Mouse (Mus musculus) G1E (cell line): Measurements from ENCODE around the gene Gm37419. TPM values are rescaled to one million over a fixed set of nuclear protein-coding genes. Genes with fewer than 3 reads are reported as not detected.

Source experiments
- ATAC-seq: 2 replicates; pipeline ENCODE4 v1.8.0; 2016; ENCODE audit warnings: mild to moderate bottlenecking; ENCODE audit not compliant: insufficient number of reproducible peaks, poor library complexity, low FRiP score, severe bottlenecking; ENCODE audit errors: extremely low read depth
- DNase-seq: peaks from one replicate; pipeline ENCODE4 v3.0.0; 2012; ENCODE audit warnings: low spot score
- H3K27me3 ChIP-seq: 2 replicates; pipeline ENCODE4 v1.6.1; 2012; ENCODE audit warnings: mild to moderate bottlenecking, low read length, inconsistent platforms; ENCODE audit not compliant: insufficient read depth
- H3K36me3 ChIP-seq: replicated peaks from 2 replicates; pipeline ENCODE3; 2012; ENCODE audit warnings: mild to moderate bottlenecking, inconsistent platforms
- H3K4me1 ChIP-seq: 2 replicates; pipeline ENCODE4 v1.6.1; 2012; ENCODE audit warnings: low read depth, low read length, inconsistent platforms, mixed read lengths; ENCODE audit not compliant: insufficient read depth
- H3K4me3 ChIP-seq: 2 replicates; pipeline ENCODE4 v1.5.1; 2012; ENCODE audit warnings: low read depth, mild to moderate bottlenecking, inconsistent platforms, low read length, moderate library complexity, mixed read lengths
- H3K9me3 ChIP-seq: replicated peaks from 2 replicates; pipeline ENCODE4 v1.6.1; 2012; ENCODE audit warnings: inconsistent platforms
- CTCF ChIP-seq: IDR thresholded peaks from 2 replicates; pipeline ENCODE4 v1.5.1; 2012; ENCODE audit warnings: low read depth, low read length, inconsistent platforms, mixed read lengths
- GATA1 ChIP-seq: IDR thresholded peaks from 2 replicates; pipeline ENCODE4 v1.6.1; 2012; ENCODE audit warnings: borderline replicate concordance, low read length, inconsistent platforms, mixed read lengths
- GATA2 ChIP-seq: IDR thresholded peaks from 2 replicates; pipeline ENCODE4 v1.6.1; 2012; ENCODE audit warnings: low read depth, low read length, inconsistent platforms, borderline replicate concordance
- POLR2AphosphoS5 ChIP-seq: IDR thresholded peaks from 2 replicates; pipeline ENCODE4 v1.6.1; 2012; ENCODE audit warnings: low read depth, low read length, inconsistent platforms; ENCODE audit not compliant: insufficient replicate concordance
- TAL1 ChIP-seq: conservative IDR thresholded peaks from 2 replicates; pipeline ENCODE4 v1.6.1; 2012; ENCODE audit warnings: low read depth, low read length, inconsistent platforms, mixed read lengths
- polyA plus RNA-seq: library from polyadenylated mRNA; stranded (reverse); fragments of >175 nt; gene quantifications from 2 replicates; pipeline ENCODE4 v1.2.3, GENCODE M21; 2012
- total RNA-seq, 2 experiments: library from RNA; stranded (forward) in 1 of 2; stranded (reverse) in 1 of 2; fragments of 200-1000 nt in 1 of 2; fragments of >200 nt in 1 of 2; fragmentation: Nextera tagmentation in 1 of 2; gene quantifications; 2 replicates each; pipeline ENCODE4 v1.2.3; 2014 to 2017

Gm37419 gene
- total RNA-seq (2014; fragmentation: Nextera tagmentation) (not detected in 2 replicates), total RNA-seq (2017) (not detected in 2 replicates), polyA plus RNA-seq (not detected in 2 replicates)

DNA sequence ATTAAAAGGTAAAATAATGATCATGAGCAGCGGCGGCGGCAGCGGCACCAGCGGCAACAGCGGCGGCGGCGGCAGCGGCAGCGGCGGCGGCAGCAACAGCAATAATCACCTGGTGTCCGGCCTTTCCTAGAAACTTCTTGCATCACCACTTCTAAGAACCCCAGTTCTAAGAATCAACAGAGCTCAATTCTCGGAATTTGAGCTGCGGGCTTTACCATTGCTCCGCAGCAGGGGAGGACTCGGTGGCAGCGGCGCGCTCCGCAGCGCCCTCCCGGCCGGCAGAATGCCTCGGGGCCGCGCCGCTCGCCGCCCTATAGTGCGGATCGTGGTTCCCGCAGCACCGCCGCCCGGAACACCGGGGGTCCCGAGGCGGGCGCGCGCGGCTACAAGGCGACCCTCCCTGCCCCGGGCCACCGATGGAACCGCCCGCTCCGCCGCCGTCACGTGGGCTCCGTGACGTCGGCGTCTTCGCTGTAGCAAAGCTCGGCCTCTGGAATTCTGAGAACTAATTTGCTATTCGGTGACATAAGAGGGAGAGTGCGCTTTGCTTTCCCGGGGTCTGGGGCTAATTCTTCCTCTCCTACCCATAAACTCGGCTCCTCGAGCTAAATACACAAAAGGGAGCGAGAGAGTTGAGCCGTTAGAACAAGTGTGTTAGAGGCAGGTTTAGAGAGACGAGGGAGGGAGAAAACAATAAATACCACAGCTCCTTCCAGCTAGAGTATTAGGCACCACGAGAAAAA, at the start of gene Gm37419, which contains the start of gene Bcl6:
Gene Gm37419 (plus strand): TSS at position 17 of the 743 bp plus-strand sequence.
Gene Bcl6 (minus strand): TSS at position 387 of the 743 bp plus-strand sequence.
- Histone ChIP-seq H3K27me3 (no peaks in the 10 kb centered on the region), H3K4me3 (no peak within 1 kb of the TSS; the same call in 1 of the 2 replicates)
- no peak for TF ChIP-seq POLR2AphosphoS5
- TF ChIP-seq GATA2: no peak
- no peak for TF ChIP-seq CTCF
- no peak for TF ChIP-seq TAL1
- no peak for TF ChIP-seq GATA1

DNA sequence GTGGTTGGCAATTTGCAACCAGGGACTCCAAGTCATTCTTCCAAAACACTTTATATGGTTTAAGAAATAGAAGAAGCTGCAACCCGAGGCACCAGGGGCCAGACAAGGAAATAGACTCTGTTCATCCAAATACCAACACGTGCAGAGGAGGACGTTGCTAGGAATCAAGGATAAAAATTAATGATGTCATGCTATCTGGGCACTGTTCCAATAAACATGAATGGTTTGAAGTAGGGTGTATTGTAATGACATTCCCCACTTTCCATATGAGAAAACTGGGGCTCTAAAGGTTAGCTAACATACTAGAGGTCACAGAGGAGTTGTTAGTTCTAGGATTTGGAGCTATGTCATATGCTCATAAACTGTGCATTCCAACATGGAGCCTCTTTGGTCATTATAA, 43.5 kb upstream of the Gm37419 start:
- DNase-seq (no peak), ATAC-seq (no peak)
- no peaks in the 10 kb centered on the region for H3K4me1 ChIP-seq
- no peak overlapping the region for H3K4me3 ChIP-seq
- H3K27me3 ChIP-seq: no peaks in the 10 kb centered on the region
- peaks cover 29% of the 10 kb centered on the region for H3K9me3 ChIP-seq
- TF ChIP-seq GATA1: no peak
- no peak for TF ChIP-seq TAL1
- TF ChIP-seq POLR2AphosphoS5: no peak
- TF ChIP-seq CTCF: no peak
- TF ChIP-seq GATA2: no peak
- H3K36me3 ChIP-seq: no peaks in the 10 kb centered on the region

More for the DNA sequence above, at the start of gene Gm37419, which contains the start of gene Bcl6:
- peaks cover 44% of the 10 kb centered on the region for H3K9me3 ChIP-seq
- H3K36me3 ChIP-seq: no peaks in the 10 kb centered on the region
- DNase-seq (no peak), ATAC-seq (no peak)
- H3K4me1 ChIP-seq: no peaks in the 10 kb centered on the region

DNA sequence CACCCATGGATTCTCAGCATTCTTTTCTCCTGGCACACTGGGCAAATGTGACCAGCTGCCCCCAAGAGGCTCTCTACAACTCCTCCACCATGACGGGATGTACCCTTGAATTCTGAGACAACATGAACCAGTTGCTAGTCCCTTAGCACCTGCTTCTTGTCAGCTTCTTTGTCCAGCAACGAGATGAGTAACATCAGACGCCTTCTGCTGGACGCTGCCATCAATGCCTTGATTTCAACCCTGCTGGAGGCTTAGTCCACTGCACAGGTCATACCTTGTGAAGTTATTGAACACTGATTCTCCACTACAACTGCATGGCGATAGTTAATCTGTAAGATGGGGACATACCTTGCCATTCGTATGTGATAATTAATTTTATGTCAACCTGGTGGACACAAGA, 40.6 kb upstream of the Gm37419 start:
- Histone ChIP-seq H3K4me3 (no peak overlapping the region), H3K4me1 (no peaks in the 10 kb centered on the region), H3K27me3 (no peaks in the 10 kb centered on the region), H3K36me3 (no peaks in the 10 kb centered on the region), H3K9me3 (peaks cover 39% of the 10 kb centered on the region)
- no peak for TF ChIP-seq GATA2
- TF ChIP-seq GATA1: no peak
- no peak for TF ChIP-seq CTCF
- no peak for TF ChIP-seq TAL1
- no peak for TF ChIP-seq POLR2AphosphoS5
- ATAC-seq: no peak
- DNase-seq: no peak

DNA sequence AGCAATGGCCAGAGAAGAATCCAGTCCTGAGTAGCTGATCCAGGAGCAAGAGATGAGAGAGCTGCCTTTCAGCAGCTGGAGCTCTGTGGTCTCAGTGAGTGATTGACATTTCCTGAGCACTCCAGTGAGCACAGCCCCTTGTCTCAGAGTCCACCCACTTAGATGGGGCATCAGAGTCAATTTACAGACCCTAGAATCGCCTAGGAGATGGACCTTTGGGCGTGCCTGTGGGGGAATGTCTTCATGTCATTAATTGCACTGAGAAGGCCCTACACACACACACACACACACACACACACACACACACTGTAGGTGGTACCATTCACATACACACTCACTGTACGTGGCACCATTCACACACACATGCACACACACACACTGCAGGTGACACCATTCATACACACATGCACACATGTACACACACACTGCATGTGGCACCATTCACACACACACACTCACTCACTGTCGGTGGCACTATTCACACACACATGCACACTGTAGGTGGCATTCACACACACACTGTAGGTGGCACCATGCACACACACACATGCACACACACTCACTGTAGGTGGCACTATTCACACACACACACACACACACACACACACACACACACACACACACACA, 36.1 kb upstream of the Gm37419 start:
- ATAC-seq (no peak), DNase-seq (no peak)
- Histone ChIP-seq H3K9me3 (peaks cover 41% of the 10 kb centered on the region), H3K4me1 (no peaks in the 10 kb centered on the region), H3K27me3 (no peaks in the 10 kb centered on the region), H3K36me3 (no peaks in the 10 kb centered on the region), H3K4me3 (no peak overlapping the region)
- TF ChIP-seq GATA2 (no peak), TAL1 (no peak), GATA1 (no peak), POLR2AphosphoS5 (no peak), CTCF (no peak)

DNA sequence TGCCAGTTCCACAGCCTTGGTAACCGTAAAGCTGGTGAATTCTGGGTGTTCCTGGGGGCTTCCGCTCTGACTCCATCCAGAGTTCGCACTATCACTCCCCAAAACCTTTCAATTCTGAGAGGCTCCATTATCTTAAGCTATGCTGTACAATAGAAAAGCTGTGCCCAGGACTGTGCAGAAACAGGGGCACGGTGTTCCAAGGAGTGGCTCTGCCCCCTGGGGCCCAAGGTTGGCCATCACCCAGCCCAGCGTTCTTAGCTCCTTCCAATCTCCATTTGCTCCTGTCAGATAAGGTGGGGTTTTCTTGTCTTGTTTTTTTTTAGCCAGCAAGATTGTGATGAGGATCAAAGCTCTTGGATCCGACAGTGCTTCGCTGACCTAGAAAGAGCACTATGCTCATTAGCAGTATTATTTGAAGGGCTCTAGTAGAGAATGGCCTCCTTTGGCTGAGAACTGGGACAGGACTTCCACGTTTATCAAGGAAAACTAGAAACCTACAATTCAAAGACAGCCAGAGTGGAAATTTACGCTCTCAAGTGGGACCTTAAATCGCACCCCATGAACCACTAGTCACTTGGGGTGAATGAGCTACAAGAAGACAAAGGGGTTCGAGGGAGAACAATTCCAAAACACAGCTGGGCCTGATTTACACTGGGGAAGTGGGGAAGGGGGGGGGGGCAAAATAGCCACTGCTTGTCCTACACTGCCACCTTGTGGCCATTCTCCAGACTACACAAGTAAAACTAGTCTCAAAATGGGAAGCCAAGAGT, 34.9 kb upstream of the Gm37419 start:
- no peak for DNase-seq
- no peak for ATAC-seq
- TF ChIP-seq GATA1: no peak
- TF ChIP-seq CTCF: peak; percentile 23; the same call in 1 of the 2 replicates
- Histone ChIP-seq H3K36me3 (no peaks in the 10 kb centered on the region), H3K27me3 (no peaks in the 10 kb centered on the region), H3K4me1 (no peaks in the 10 kb centered on the region), H3K9me3 (peaks cover 33% of the 10 kb centered on the region), H3K4me3 (no peak overlapping the region)

DNA sequence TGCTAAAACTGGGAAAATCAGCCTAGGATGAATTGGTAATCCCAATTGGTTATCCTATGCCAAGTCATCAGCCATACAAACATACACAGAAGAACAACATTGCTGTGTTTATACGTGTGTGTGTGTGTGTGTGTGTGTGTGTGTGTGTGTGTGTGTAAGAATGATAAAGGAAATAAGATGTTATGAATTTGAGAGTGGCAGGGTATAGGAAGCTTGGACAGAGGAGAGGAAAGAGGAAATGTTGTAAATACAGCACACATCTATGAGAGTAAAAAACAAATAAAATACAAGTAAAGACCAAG, 34.4 kb upstream of the Gm37419 start:
- TF ChIP-seq CTCF (no peak), GATA2 (no peak), TAL1 (no peak), POLR2AphosphoS5 (no peak), GATA1 (no peak)

More for the DNA sequence above, 34.4 kb upstream of the Gm37419 start:
- Histone ChIP-seq H3K4me1 (no peaks in the 10 kb centered on the region), H3K36me3 (no peaks in the 10 kb centered on the region), H3K9me3 (peaks cover 32% of the 10 kb centered on the region), H3K27me3 (no peaks in the 10 kb centered on the region), H3K4me3 (no peak overlapping the region)
- no peak for DNase-seq
- ATAC-seq: no peak
